28 mouse cellular contexts compared by ENCODE assay signal in genomic region chr5:35662021-35662545, GRCm38 (mm10). TPM values are rescaled to one million over a fixed set of nuclear protein-coding genes. Genes with fewer than 3 reads are reported as not detected.
DNase-seq lines count a peak whose midpoint lies in the region; ATAC-seq and TF ChIP-seq lines count a peak whose summit lies in the region.
"Had no signal": no experiment of that assay in that cellular context is flagged by ENCODE, and none has a peak within 500 bp of the region (broad histone marks: within the 10 kb centered on the region; RNA-seq: fewer than 3 reads in every experiment).

No protein-coding gene starts in this region.

- H3K79me3 ChIP-seq in C2C12 (ENCODE audit: low read depth), result no peaks in the 10 kb centered on the region

- 0 out of 2 replicates have a peak, but pooled peaks have one; percentile 19 for ATAC-seq in lung, embryonic 14.5 days (ENCODE audit: insufficient read depth)
- ATAC-seq in Patski, result peak; percentile 8
- ATAC-seq: intestine, embryonic 16.5 days; midbrain, embryonic 13.5 days had no signal

- no peaks in the 10 kb centered on the region for H3K36me3 ChIP-seq in lung, embryonic 14.5 days (ENCODE audit: insufficient read depth)
- H3K36me3 ChIP-seq in C2C12 (ENCODE audit: control insufficient read depth, insufficient read depth), result no peaks in the 10 kb centered on the region
- H3K36me3 ChIP-seq: embryonic facial prominence, embryonic 10.5 days; embryonic facial prominence, embryonic 15.5 days; forebrain, embryonic 12.5 days; hindbrain, embryonic 13.5 days; limb, embryonic 10.5 days; liver, embryonic 13.5 days; midbrain, embryonic 13.5 days; neural tube, embryonic 13.5 days had no signal

- 74% methylated on average over 9 of the region's 9 CpGs for WGBS in lung, embryonic 14.5 days

- CTCF ChIA-PET in Patski (lab: Charles Lee), result no interaction called here

- TF ChIP-seq CTCF in gastrocnemius, adult 2 months (IDR thresholded peaks at IDR 0.05), result no peak
- peak; percentile 25; the same call in 1 of the 2 replicates for TF ChIP-seq CTCF in lung, embryonic 14.5 days (IDR thresholded peaks at IDR 0.05; ENCODE audit: low read depth)
- TF ChIP-seq CTCF in C2C12 (IDR thresholded peaks at IDR 0.05; ENCODE audit: control insufficient read depth, insufficient read depth, insufficient read length) (no peak), Patski (IDR thresholded peaks at IDR 0.05) (no peak)

- POLR2A ChIA-PET in Patski (lab: Charles Lee), result no interaction called here

- no peaks in the 10 kb centered on the region for H3K4me1 ChIP-seq in lung, embryonic 14.5 days (ENCODE audit: insufficient read depth)
- H3K4me1 ChIP-seq: embryonic facial prominence, embryonic 15.5 days; forebrain, embryonic 12.5 days; hindbrain, embryonic 13.5 days; limb, embryonic 10.5 days; limb, embryonic 15.5 days; liver, embryonic 13.5 days; midbrain, embryonic 13.5 days; neural tube, embryonic 13.5 days had no signal

- H3K27me3 ChIP-seq in lung, embryonic 14.5 days (ENCODE audit: insufficient read depth, low read length), result no peaks in the 10 kb centered on the region
- H3K27me3 ChIP-seq in C2C12 (ENCODE audit: control insufficient read depth, insufficient read depth, insufficient read length) (no peaks in the 10 kb centered on the region), Patski (no peaks in the 10 kb centered on the region)
- H3K27me3 ChIP-seq: embryonic facial prominence, embryonic 15.5 days; forebrain, embryonic 12.5 days; limb, embryonic 15.5 days; liver, embryonic 13.5 days; midbrain, embryonic 13.5 days; neural tube, embryonic 13.5 days had no signal

- peak; percentile 58 for DNase-seq in gastrocnemius, adult 2 months
- DNase-seq in gastrocnemius, postnatal 36 days, result no peak
- no peak for DNase-seq in lung, embryonic 14.5 days
- no peak for DNase-seq in lung, postnatal 25 days (ENCODE audit: low spot score)
- DNase-seq in Patski (ENCODE audit: low read depth, low spot score), result no peak
- DNase-seq in thymus, postnatal 36 days, result no peak
- DNase-seq: adrenal gland, postnatal 14 days; B cell, adult 2 months; cerebellum, adult 11-12 months; heart, postnatal 4 days; kidney, postnatal 14 days; liver, embryonic 13.5 days; lung, adult 18-20 months; lung, postnatal 36 days; right cerebral cortex, postnatal 4 days had no signal

- no peak overlapping the region for H3ac ChIP-seq in C2C12 (ENCODE audit: control insufficient read depth, insufficient read length, low read depth)

- in situ Hi-C loops in Patski (cut with MboI; ENCODE audit: low pct_unique_long_range_greater_than_20kb), result no loop called here

- H3K27ac ChIP-seq in gastrocnemius, adult 2 months, result peak overlapping the region; percentile 16; the same call in 1 of the 2 replicates
- H3K27ac ChIP-seq in lung, embryonic 14.5 days (ENCODE audit: low read depth), result no peak overlapping the region
- H3K27ac ChIP-seq: embryonic facial prominence, embryonic 10.5 days; embryonic facial prominence, embryonic 15.5 days; forebrain, embryonic 12.5 days; hindbrain, embryonic 13.5 days; limb, embryonic 10.5 days; limb, embryonic 15.5 days; liver, embryonic 13.5 days; midbrain, embryonic 13.5 days; neural tube, embryonic 13.5 days had no signal

- no peaks in the 10 kb centered on the region for H3K9me3 ChIP-seq in lung, embryonic 14.5 days (ENCODE audit: low read depth, low read length)
- H3K9me3 ChIP-seq: embryonic facial prominence, embryonic 10.5 days; embryonic facial prominence, embryonic 15.5 days; forebrain, embryonic 12.5 days; hindbrain, embryonic 13.5 days; limb, embryonic 10.5 days; limb, embryonic 15.5 days; liver, embryonic 13.5 days; midbrain, embryonic 13.5 days; neural tube, embryonic 13.5 days had no signal

- no peak overlapping the region for H3K9ac ChIP-seq in lung, embryonic 14.5 days
- H3K9ac ChIP-seq: embryonic facial prominence, embryonic 15.5 days; forebrain, embryonic 12.5 days; hindbrain, embryonic 13.5 days; limb, embryonic 15.5 days; liver, embryonic 13.5 days; midbrain, embryonic 13.5 days; neural tube, embryonic 13.5 days had no signal

- no peak overlapping the region for H3K4me2 ChIP-seq in lung, embryonic 14.5 days
- H3K4me2 ChIP-seq: embryonic facial prominence, embryonic 15.5 days; forebrain, embryonic 12.5 days; heart, embryonic 11.5 days; hindbrain, embryonic 13.5 days; limb, embryonic 15.5 days; liver, embryonic 13.5 days; midbrain, embryonic 13.5 days; neural tube, embryonic 13.5 days had no signal

- H3K79me2 ChIP-seq in C2C12 (ENCODE audit: control insufficient read depth, insufficient read depth), result no peaks in the 10 kb centered on the region

- intact Hi-C loops in gastrocnemius, adult 2 months (cut with DNase I), result no loop called here
- intact Hi-C loops in gastrocnemius, postnatal 36 days (cut with DNase I), result no loop called here

- H3K4me3 ChIP-seq in gastrocnemius, adult 2 months, result no peak overlapping the region
- no peak overlapping the region for H3K4me3 ChIP-seq in lung, embryonic 14.5 days (ENCODE audit: low read depth, low read length)
- H3K4me3 ChIP-seq in C2C12 (ENCODE audit: insufficient read depth, poor library complexity, severe bottlenecking), result no peak overlapping the region
- H3K4me3 ChIP-seq: embryonic facial prominence, embryonic 10.5 days; embryonic facial prominence, embryonic 15.5 days; forebrain, embryonic 12.5 days; hindbrain, embryonic 13.5 days; limb, embryonic 10.5 days; limb, embryonic 15.5 days; liver, embryonic 13.5 days; midbrain, embryonic 13.5 days; neural tube, embryonic 13.5 days had no signal

TF ChIP-seq in C2C12, 6 proteins besides CTCF, POLR2A, EP300 and RAD21:
- TF ChIP-seq MAX (IDR thresholded peaks at IDR 0.05) (no peak), USF1 (IDR thresholded peaks at IDR 0.05; ENCODE audit: low read depth) (peak; percentile 52)

RNA-seq across cellular contexts. Expression of gene Htra3, which starts 17.5 kb away (rescaled TPM):
- 10 to 100 TPM; 40.1 to 52.2 TPM for total RNA-seq in gastrocnemius, adult 2 months (2021)
- total RNA-seq in gastrocnemius, postnatal 36 days (2021), result 10 to 100 TPM; 39.4 to 40.5 TPM
- polyA plus RNA-seq in lung, embryonic 14.5 days (2014; fragmentation: Nextera tagmentation; extraction: Ambion mirVana), result 19.6 and 21.9 TPM in 2 replicates
- polyA plus RNA-seq in C2C12 (2012; fragmentation: generic; extraction: Trizol) (12.0 TPM), Patski (2021) (0.36 TPM)
- total RNA-seq: CH12.LX; megakaryocyte-erythroid progenitor cell, adult 5-6 weeks had no signal
